Mouse (Mus musculus) heart, embryonic 14.5 days (tissue): ENCODE data around the gene Srsf5. TPM values are rescaled to one million over a fixed set of nuclear protein-coding genes. Genes with fewer than 3 reads are reported as not detected.

ENCODE experiments used
- ATAC-seq: fragments of 200-750 bp; cut with Nextera tagmentation; 2 replicates; pipeline ENCODE4 v1.8.0; 2017; ENCODE audit warnings: low read depth, moderate TSS enrichment; ENCODE audit not compliant: insufficient number of reproducible peaks, insufficient read depth, low FRiP score
- H3K27ac ChIP-seq, 2 experiments: fragments of 200-500 bp in 1 of 2; fragments of 300-500 bp in 1 of 2; sonication (generic) in 1 of 2; replicated peaks in 1 of 2; 2 replicates each; pipeline ENCODE4 v1.5.1; 2012 to 2014; ENCODE audit warnings: low read depth in 2 of 2, low read length in 2 of 2, control low read depth in 1 of 2, mild to moderate bottlenecking in 1 of 2, mixed read lengths in 1 of 2; ENCODE audit not compliant: control insufficient read depth in 1 of 2, insufficient read depth in 1 of 2
- H3K27me3 ChIP-seq: fragments of 300-500 bp; sonication (generic); 2 replicates; pipeline ENCODE4 v1.6.1; 2014; ENCODE audit warnings: mild to moderate bottlenecking, low read length, control low read depth; ENCODE audit not compliant: control insufficient read depth, insufficient read depth
- H3K36me3 ChIP-seq: fragments of 300-500 bp; sonication (generic); 2 replicates; pipeline ENCODE4 v1.6.1; 2014; ENCODE audit warnings: mild to moderate bottlenecking, control low read depth, low read length, mixed read lengths; ENCODE audit not compliant: control insufficient read depth, insufficient read depth
- H3K4me1 ChIP-seq, 2 experiments: fragments of 200-500 bp in 1 of 2; fragments of 300-500 bp in 1 of 2; sonication (generic) in 1 of 2; 2 replicates each; pipeline ENCODE4 v1.6.1; 2012 to 2014; ENCODE audit warnings: low read length in 2 of 2, control low read depth in 1 of 2, mixed read lengths in 1 of 2; ENCODE audit not compliant: control insufficient read depth in 2 of 2, insufficient read depth in 2 of 2
- H3K4me2 ChIP-seq: fragments of 300-500 bp; sonication (generic); 2 replicates; pipeline ENCODE4 v1.6.1; 2014; ENCODE audit warnings: mild to moderate bottlenecking, low read length
- H3K4me3 ChIP-seq, 2 experiments: fragments of 200-500 bp in 1 of 2; fragments of 300-500 bp in 1 of 2; sonication (generic) in 1 of 2; 2 replicates each; pipeline ENCODE4 v1.5.1; 2012 to 2014; ENCODE audit warnings: low read length in 2 of 2, mild to moderate bottlenecking in 2 of 2, control low read depth in 1 of 2, low read depth in 1 of 2, moderate library complexity in 1 of 2; ENCODE audit not compliant: control insufficient read depth in 1 of 2, insufficient read depth in 1 of 2
- H3K9ac ChIP-seq: fragments of 300-500 bp; sonication (generic); 2 replicates; pipeline ENCODE4 v1.6.1; 2014; ENCODE audit warnings: mild to moderate bottlenecking, low read length
- H3K9me3 ChIP-seq: fragments of 300-500 bp; sonication (generic); 2 replicates; pipeline ENCODE4 v1.6.1; 2016; ENCODE audit warnings: low read length, control low read depth; ENCODE audit not compliant: control insufficient read depth
- WGBS: fragments of 180-500 bp; shearing (Covaris S2); extraction: QIAGEN DNeasy Blood & Tissue Kit; methylation state at CpG from one replicate; pipeline ENCODE4 v1.1.7; 2014; 5-methylcytosine and 5-hydroxymethylcytosine counted together
- polyA plus RNA-seq: library from polyadenylated mRNA; unstranded; fragments of >200 nt; fragmentation: Nextera tagmentation; extraction: Ambion mirVana; gene quantifications from 2 replicates; pipeline ENCODE4 v1.2.1, GENCODE M21; 2014

Gene Srsf5
- polyA plus RNA-seq, 1 experiment from 2014 or later: 208 TPM

DNA sequence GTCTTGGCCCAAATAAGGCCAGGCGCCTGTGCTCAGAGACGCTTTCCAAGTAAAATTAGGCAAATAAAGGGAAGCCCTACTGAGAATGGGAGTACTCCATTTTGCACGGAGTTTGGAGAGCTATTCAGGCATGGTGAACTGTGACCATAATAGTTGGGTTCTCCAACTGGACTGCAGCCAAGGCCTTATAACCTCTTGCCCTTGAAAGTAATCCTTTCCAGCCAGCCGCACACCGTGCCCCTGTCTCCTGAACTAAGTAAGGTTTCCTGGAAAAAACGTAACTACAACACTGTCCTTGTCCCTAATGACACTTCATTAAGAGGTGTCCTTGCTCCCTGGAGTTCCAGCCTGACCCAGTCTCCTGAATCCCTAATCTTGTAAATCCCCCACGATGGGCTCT is 19.4 kb upstream of the Srsf5 start:
- H3K4me1 ChIP-seq: peaks cover 0 to 8% of the 10 kb centered on the region in 2 experiments; a peak in 2 of 4 replicates
- H3K27ac ChIP-seq: no peak overlapping the region
- no peak for ATAC-seq
- no peaks in the 10 kb centered on the region for H3K27me3 ChIP-seq
- no peak overlapping the region for H3K4me3 ChIP-seq
- no peak overlapping the region for H3K9ac ChIP-seq
- H3K9me3 ChIP-seq: no peaks in the 10 kb centered on the region
- H3K36me3 ChIP-seq: no peaks in the 10 kb centered on the region
- H3K4me2 ChIP-seq: no peak overlapping the region
- 35% methylated on average over 7 of the region's 7 CpGs for WGBS

DNA sequence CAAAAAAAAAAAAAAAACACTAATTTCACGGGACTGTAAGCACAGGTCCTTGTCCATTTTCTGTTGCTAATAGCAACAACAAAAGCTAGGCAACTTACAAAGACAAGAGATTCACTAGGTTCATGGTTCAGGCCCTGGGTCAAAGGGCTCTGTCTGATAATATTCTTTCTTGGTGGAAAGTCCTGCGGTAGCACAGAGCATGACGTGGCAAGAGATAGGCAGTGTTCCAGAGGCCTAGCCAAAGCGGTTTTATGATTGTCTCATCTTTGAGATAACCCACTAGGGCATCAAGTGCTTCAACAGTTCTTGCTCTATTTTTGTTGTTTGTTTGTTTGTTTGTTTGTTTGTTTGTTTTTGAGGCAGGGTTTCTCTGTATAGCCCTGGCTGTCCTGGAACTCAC is 18.8 kb upstream of the Srsf5 start:
- Histone ChIP-seq H3K4me3 (no peak overlapping the region), H3K4me2 (no peak overlapping the region), H3K36me3 (no peaks in the 10 kb centered on the region), H3K4me1 (peaks cover 0 to 8% of the 10 kb centered on the region in 2 experiments; a peak in 2 of 4 replicates), H3K9ac (no peak overlapping the region), H3K27ac (no peak overlapping the region), H3K27me3 (no peaks in the 10 kb centered on the region), H3K9me3 (no peaks in the 10 kb centered on the region)
- ATAC-seq: no peak
- 69% methylated on average over 4 of the region's 4 CpGs for WGBS

DNA sequence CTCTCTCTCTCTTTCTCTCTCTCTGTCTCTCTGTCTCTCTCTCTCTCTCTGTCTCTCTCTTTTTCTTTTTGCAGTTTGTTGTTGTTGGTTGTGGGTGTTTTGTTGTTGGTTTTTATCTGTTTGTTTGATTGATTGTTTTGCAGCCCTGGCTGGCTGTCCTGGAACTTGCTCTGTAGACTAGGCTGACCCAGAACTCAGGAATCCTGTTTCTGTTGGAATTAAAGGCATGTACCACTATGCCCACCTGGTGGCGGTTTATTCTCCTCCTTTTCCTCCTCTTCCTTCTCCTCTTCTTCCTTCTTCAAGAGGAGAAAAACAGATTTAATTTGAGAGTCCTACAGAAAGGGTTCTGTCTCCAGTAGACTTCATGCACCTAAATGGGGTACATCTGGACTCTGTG is 17.8 kb upstream of the Srsf5 start:
- no peak overlapping the region for H3K27ac ChIP-seq
- no peak for ATAC-seq
- H3K4me2 ChIP-seq: no peak overlapping the region
- peaks cover 0 to 8% of the 10 kb centered on the region in 2 experiments; a peak in 2 of 4 replicates for H3K4me1 ChIP-seq
- H3K27me3 ChIP-seq: no peaks in the 10 kb centered on the region
- H3K36me3 ChIP-seq: no peaks in the 10 kb centered on the region
- WGBS: 81% methylated on average over 1 of the region's 1 CpGs
- no peak overlapping the region for H3K4me3 ChIP-seq
- no peaks in the 10 kb centered on the region for H3K9me3 ChIP-seq
- H3K9ac ChIP-seq: no peak overlapping the region

GRCm38 (mm10) chr12:80928881-80929280 is 16.4 kb upstream of the Srsf5 start:
- Histone ChIP-seq H3K9me3 (no peaks in the 10 kb centered on the region), H3K27ac (no peak overlapping the region), H3K36me3 (no peaks in the 10 kb centered on the region), H3K4me2 (no peak overlapping the region), H3K9ac (no peak overlapping the region), H3K4me3 (no peak overlapping the region), H3K4me1 (peaks cover 0 to 6% of the 10 kb centered on the region in 2 experiments; a peak in 2 of 4 replicates), H3K27me3 (no peaks in the 10 kb centered on the region)
- 83% methylated on average over 3 of the region's 3 CpGs for WGBS
- ATAC-seq: no peak

- 83% methylated on average over 7 of the region's 7 CpGs for whole genome bisulfite sequencing
- Histone ChIP-seq H3K27me3 (no peaks in the 10 kb centered on the region), H3K9me3 (no peaks in the 10 kb centered on the region), H3K36me3 (no peaks in the 10 kb centered on the region), H3K4me3 (no peak overlapping the region), H3K4me1 (peaks cover 0 to 6% of the 10 kb centered on the region in 2 experiments; a peak in 2 of 4 replicates), H3K27ac (no peak overlapping the region), H3K9ac (no peak overlapping the region), H3K4me2 (no peak overlapping the region)
- no peak for ATAC-seq
Observed at GRCm38 (mm10) chr12:80930141-80930540, 15.2 kb upstream of the Srsf5 start.

- H3K4me2 ChIP-seq: no peak overlapping the region
- no peak for ATAC-seq
Observed at GRCm38 (mm10) chr12:80931402-80932140, 13.7 kb upstream of the Srsf5 start.

DNA sequence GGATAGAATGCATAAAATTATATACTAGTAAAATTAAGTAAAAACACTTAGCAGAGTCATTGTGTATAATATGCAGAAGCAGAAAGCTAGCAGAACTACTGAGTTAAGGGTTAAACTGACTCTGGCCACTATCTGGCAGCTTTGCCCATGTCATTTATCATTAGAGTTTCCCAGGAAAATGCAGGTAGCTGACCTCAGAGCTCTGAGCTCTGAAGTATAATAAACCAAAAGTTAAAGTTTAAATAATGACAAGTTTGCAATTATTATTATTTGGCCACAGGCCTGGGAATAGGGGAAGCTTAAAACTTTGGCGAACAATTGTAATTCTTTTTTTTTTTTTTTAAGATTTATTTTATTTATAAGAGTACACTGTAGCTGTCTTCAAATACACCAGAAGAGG is 12.4 kb upstream of the Srsf5 start:
- Histone ChIP-seq H3K4me1 (no peaks in the 10 kb centered on the region), H3K27ac (no peak overlapping the region), H3K9me3 (no peaks in the 10 kb centered on the region), H3K27me3 (no peaks in the 10 kb centered on the region), H3K4me2 (no peak overlapping the region), H3K4me3 (no peak overlapping the region), H3K36me3 (no peaks in the 10 kb centered on the region), H3K9ac (no peak overlapping the region)
- no peak for ATAC-seq
- 88% methylated on average over 1 of the region's 1 CpGs for WGBS

More at GRCm38 (mm10) chr12:80931402-80932140, 13.7 kb upstream of the Srsf5 start:
- no peaks in the 10 kb centered on the region for H3K9me3 ChIP-seq
- no peaks in the 10 kb centered on the region for H3K4me1 ChIP-seq
- H3K36me3 ChIP-seq: no peaks in the 10 kb centered on the region
- H3K4me3 ChIP-seq: no peak overlapping the region
- H3K27ac ChIP-seq: no peak overlapping the region
- no peaks in the 10 kb centered on the region for H3K27me3 ChIP-seq
- 84% methylated on average over 3 of the region's 3 CpGs for WGBS
- no peak overlapping the region for H3K9ac ChIP-seq

- no peaks in the 10 kb centered on the region for H3K27me3 ChIP-seq
- 57% methylated on average over 2 of the region's 2 CpGs for WGBS
- no peak overlapping the region for H3K4me2 ChIP-seq
- no peaks in the 10 kb centered on the region for H3K9me3 ChIP-seq
- H3K4me3 ChIP-seq: no peak overlapping the region
- 0 out of 4 replicates have a peak, but pooled peaks cover 0 to 4% of the 10 kb centered on the region in 2 experiments for H3K4me1 ChIP-seq
- H3K36me3 ChIP-seq: no peaks in the 10 kb centered on the region
- no peak for ATAC-seq
- no peak overlapping the region for H3K9ac ChIP-seq
- H3K27ac ChIP-seq: no peak overlapping the region
Observed at GRCm38 (mm10) chr12:80936751-80937150, 8.6 kb upstream of the Srsf5 start.
